Mouse (Mus musculus) hindbrain, embryonic 11.5 days (tissue): ENCODE results near the gene Nae1. TPM values are rescaled to one million over a fixed set of nuclear protein-coding genes. Genes with fewer than 3 reads are reported as not detected.
"Not testable (repeated sequence)": the region's sequence is repeated elsewhere in the genome, so short reads cannot be mapped to it uniquely, and the experiment has no call there.

Experiments
- ATAC-seq: fragments of 200-750 bp; cut with Nextera tagmentation; 2 replicates; pipeline ENCODE4 v1.8.0; 2017; ENCODE audit warnings: mild to moderate bottlenecking, moderate TSS enrichment, moderate library complexity; ENCODE audit not compliant: low FRiP score
- DNase-seq: peaks from one replicate; pipeline ENCODE4 v3.0.0-alpha.2; 2015; ENCODE audit warnings: low spot score
- H3K27ac ChIP-seq: fragments of 300-500 bp; sonication (generic); 2 replicates; pipeline ENCODE4 v1.5.1; 2014; ENCODE audit warnings: mild to moderate bottlenecking, low read depth, low read length
- H3K27me3 ChIP-seq: fragments of 300-500 bp; sonication (generic); 2 replicates; pipeline ENCODE4 v1.6.1; 2014; ENCODE audit warnings: mild to moderate bottlenecking, low read length, moderate library complexity, mixed read lengths; ENCODE audit not compliant: control insufficient read depth, insufficient read depth
- H3K36me3 ChIP-seq: fragments of 300-500 bp; sonication (generic); 2 replicates; pipeline ENCODE4 v1.6.1; 2014; ENCODE audit warnings: mild to moderate bottlenecking, low read length, moderate library complexity, mixed read lengths; ENCODE audit not compliant: control insufficient read depth, insufficient read depth
- H3K4me1 ChIP-seq: fragments of 300-500 bp; sonication (generic); replicated peaks from 2 replicates; pipeline ENCODE4 v1.6.1; 2014; ENCODE audit warnings: low read length, mixed read lengths; ENCODE audit not compliant: control insufficient read depth, insufficient read depth
- H3K4me2 ChIP-seq: fragments of 300-500 bp; sonication (generic); replicated peaks from 2 replicates; pipeline ENCODE4 v1.6.1; 2014; ENCODE audit warnings: mild to moderate bottlenecking, low read depth, low read length
- H3K4me3 ChIP-seq: fragments of 300-500 bp; sonication (generic); 2 replicates; pipeline ENCODE4 v1.5.1; 2014; ENCODE audit warnings: low read depth, low read length
- H3K9ac ChIP-seq: fragments of 300-500 bp; sonication (generic); 2 replicates; pipeline ENCODE4 v1.6.1; 2014; ENCODE audit warnings: low read depth, low read length
- H3K9me3 ChIP-seq: fragments of 300-500 bp; sonication (generic); 2 replicates; pipeline ENCODE4 v1.6.1; 2016; ENCODE audit warnings: low read length; ENCODE audit not compliant: control insufficient read depth
- WGBS: fragments of 180-500 bp; shearing (Covaris S2); extraction: QIAGEN DNeasy Blood & Tissue Kit; methylation state at CpG from one replicate; pipeline ENCODE4 v1.1.7; 2014; 5-methylcytosine and 5-hydroxymethylcytosine counted together
- polyA plus RNA-seq: library from polyadenylated mRNA; unstranded; fragments of >200 nt; fragmentation: Nextera tagmentation; extraction: Ambion mirVana; gene quantifications from 2 replicates; pipeline ENCODE4 v1.2.1, GENCODE M21; 2014

Nae1 gene
- 140 TPM in 2 replicates for polyA plus RNA-seq

DNA sequence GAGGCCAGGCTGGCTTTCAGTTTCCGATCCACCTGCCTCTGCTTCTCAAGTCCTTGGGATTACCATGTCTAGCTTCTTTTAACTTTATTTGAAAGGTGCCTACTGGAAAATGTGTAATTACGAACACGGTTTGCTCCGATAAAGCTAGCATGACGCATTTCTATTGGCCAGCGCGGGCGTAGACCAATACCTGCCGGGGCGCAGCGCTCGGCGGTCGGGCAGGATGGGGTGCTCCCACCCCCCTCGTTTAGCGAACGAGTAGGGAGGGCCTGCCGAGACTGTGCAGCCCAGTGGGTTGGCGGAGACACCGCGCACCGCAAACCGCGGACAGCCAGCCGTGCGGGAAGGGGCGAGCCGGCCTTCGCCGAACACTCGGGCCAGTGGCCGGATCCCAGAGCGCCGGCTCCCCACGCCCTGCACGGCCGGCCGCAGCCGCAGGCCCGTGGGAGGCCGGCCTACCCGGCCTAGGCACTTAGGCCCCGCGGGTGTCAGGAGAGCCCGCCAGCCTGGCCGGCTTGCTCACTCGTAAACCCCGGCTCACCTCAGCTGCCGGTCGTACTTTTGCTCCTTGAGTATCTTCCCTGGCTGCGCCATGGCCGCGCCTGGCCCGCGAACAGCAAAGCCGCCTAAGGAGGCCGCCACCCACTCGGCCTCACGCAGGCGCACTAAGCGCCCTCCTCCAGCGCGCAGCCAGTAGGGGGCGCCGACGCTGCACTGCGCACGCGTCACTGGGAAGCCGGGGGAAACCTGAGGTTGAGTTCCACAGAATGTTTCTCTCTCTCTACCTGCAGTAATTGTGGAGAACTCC is at the start of gene Nae1, which contains the start of gene Car7:
Gene Nae1 (minus strand): TSS at position 667 of the 808 bp plus-strand sequence.
Gene Car7 (plus strand): TSS at position 719 of the 808 bp plus-strand sequence.
- under 1% methylated on average over 62 of the region's 70 CpGs for WGBS
- peak within 1 kb of the TSS; percentile 91 for H3K4me3 ChIP-seq
- no peaks in the 10 kb centered on the region for H3K9me3 ChIP-seq
- H3K27ac ChIP-seq = peak within 1 kb of the TSS; percentile 70
- H3K4me2 ChIP-seq = peak within 1 kb of the TSS; percentile 54
- H3K9ac ChIP-seq = peak within 1 kb of the TSS; percentile 96
- H3K27me3 ChIP-seq = peaks cover 2% of the 10 kb centered on the region
- no peaks in the 10 kb centered on the region for H3K36me3 ChIP-seq
- 0 out of 2 replicates have a peak, but pooled peaks cover 4% of the 10 kb centered on the region for H3K4me1 ChIP-seq
- ATAC-seq (peak; percentile 96), DNase-seq (peak; percentile 99)

DNA sequence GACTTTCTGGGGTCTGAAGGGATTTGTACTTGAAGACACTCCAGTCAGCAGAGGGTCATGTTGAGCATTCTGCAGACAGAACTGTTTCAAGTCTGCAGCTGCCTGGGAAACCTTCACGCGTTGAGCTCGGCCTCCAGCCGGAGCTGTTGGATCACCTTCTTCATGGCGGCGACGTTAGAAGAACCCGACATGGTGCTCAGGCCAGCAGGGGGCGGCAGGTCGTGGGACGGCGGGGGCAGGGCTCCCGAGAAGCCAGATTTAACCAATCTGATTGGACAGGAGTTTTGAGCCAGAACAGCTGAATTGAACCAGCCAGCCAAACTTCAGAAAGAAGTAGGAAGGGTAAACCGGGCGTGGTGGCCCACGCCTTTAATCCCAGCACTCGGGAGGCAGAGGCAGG is 43.2 kb upstream of the Nae1 start:
- not testable (repeated sequence) for ATAC-seq, H3K9ac ChIP-seq, H3K4me1 ChIP-seq, DNase-seq, H3K27me3 ChIP-seq, H3K36me3 ChIP-seq, H3K27ac ChIP-seq, H3K9me3 ChIP-seq, H3K4me2 ChIP-seq, H3K4me3 ChIP-seq
- WGBS = 79% methylated on average over 17 of the region's 17 CpGs

DNA sequence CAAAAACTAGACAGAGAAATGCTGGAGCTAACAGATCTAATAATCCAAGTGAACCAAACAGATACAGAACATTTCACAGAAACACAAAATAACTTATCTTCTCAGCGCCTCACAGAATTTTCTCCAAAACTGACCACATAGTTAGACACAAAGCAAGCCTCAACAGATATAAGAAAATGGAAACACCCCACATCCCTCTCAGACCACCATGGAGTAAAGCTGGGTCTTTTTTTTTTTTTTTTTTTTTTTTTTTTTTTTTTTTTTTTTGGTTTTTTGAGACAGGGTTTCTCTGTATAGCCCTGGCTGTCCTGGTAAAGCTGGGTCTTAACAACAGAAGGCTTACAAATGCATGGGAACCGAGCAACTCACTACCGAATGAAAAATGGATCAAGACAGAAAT is 42.4 kb upstream of the Nae1 start:
- Histone ChIP-seq H3K27me3 (no peaks in the 10 kb centered on the region), H3K9ac (no peak overlapping the region), H3K27ac (no peak overlapping the region), H3K9me3 (no peaks in the 10 kb centered on the region), H3K4me1 (no peaks in the 10 kb centered on the region), H3K4me3 (no peak overlapping the region), H3K36me3 (no peaks in the 10 kb centered on the region), H3K4me2 (no peak overlapping the region)
- no peak for DNase-seq
- no peak for ATAC-seq
- WGBS = 96% methylated on average over 3 of the region's 3 CpGs

DNA sequence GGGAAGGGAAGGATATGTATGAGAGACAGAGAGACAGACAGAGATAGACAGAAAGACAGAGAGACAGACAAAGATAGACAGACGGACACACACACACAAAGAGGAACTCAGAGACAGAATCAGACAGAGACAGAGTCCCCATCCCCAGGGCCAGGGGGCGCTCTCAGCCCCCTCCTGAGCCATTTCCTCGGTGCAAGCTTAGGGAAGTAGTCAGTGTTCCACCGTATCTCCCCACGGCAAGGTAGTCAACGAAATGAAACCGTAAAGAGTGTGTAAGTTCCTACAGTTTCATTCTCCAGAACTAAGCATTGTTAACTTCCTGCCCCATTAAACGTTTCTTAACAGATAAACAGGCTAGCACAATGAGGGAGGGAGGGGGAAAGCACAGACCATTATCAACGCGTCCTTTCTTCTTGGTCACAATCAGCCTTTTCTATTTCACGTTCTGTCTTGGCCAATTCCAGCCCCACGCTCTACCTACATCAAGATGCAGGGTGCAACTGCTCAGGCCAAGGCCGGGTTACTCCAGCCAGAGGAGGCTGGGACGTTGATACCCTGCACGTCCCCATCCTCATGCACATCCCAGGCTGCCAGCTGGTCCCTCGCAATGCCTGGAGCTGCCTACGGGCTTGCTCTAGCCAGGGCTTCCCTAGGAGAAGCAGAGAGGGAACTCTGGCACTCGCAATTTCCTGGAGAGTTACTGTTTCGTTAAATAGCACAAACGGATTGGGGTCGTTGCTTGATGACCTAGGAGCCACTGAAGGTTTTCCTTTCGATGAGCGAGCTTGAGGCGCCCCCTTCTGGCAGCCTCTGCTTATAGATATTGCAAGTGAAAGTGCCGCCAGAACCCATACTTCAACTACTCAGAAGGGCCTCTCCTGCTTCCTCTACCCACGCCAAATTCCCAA is 36.3 kb upstream of the Nae1 start:
- Histone ChIP-seq H3K4me1 (no peaks in the 10 kb centered on the region), H3K9me3 (no peaks in the 10 kb centered on the region), H3K27me3 (no peaks in the 10 kb centered on the region), H3K27ac (no peak overlapping the region), H3K4me2 (peak overlapping the region; percentile 42), H3K4me3 (peak overlapping the region; percentile 25), H3K9ac (peak overlapping the region; percentile 13; the same call in 1 of the 2 replicates), H3K36me3 (no peaks in the 10 kb centered on the region)
- DNase-seq (peak; percentile 94), ATAC-seq (peak; percentile 78)
- WGBS = 7% methylated on average over 26 of the region's 26 CpGs

DNA sequence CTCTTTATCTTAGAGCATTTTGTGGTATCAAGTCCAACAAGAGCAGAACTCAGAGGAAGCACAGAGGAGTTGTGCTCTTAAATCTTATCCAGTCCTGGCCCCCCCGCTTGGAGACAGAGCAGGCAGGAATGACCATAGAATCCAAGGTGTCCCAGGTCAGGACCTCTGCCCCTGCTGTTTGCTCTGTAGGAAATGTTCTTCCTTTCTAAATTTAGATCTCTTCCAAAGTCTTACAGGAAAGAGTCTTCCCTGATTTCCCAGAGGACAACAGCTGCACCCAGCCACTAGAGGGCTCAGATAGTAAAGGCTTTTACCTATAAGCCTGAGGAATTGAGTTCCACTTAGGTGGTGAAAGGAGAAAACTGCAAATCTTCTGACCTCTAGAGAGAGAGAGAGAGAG is 35.1 kb upstream of the Nae1 start:
- no peak overlapping the region for H3K4me2 ChIP-seq
- DNase-seq = peak; percentile 27
- no peak overlapping the region for H3K4me3 ChIP-seq
- no peak overlapping the region for H3K9ac ChIP-seq
- no peaks in the 10 kb centered on the region for H3K36me3 ChIP-seq
- H3K27ac ChIP-seq = no peak overlapping the region
- H3K27me3 ChIP-seq = no peaks in the 10 kb centered on the region
- WGBS = 52% methylated on average over 1 of the region's 1 CpGs
- no peaks in the 10 kb centered on the region for H3K4me1 ChIP-seq
- no peak for ATAC-seq
- H3K9me3 ChIP-seq = no peaks in the 10 kb centered on the region

DNA sequence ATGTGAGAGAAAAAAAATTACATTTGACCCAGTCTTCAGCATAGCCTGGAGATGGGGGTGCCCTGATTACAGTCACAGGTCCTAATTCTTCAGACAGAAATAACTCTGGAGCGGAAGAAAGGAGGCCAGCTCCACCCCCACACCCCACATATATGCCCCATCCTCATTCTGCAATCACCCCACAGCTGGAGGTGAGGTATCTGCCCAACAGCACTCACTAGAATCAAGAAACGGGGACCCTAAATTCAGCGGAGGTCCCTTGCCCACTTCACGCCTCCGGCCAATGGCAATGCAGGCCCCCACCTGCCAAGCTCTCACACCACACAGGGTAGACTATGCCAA is 31.0 kb upstream of the Nae1 start:
- Histone ChIP-seq H3K9me3 (no peaks in the 10 kb centered on the region), H3K4me2 (no peak overlapping the region), H3K9ac (no peak overlapping the region), H3K36me3 (no peaks in the 10 kb centered on the region), H3K27me3 (no peaks in the 10 kb centered on the region), H3K4me1 (no peaks in the 10 kb centered on the region), H3K27ac (no peak overlapping the region), H3K4me3 (no peak overlapping the region)
- no peak for DNase-seq
- ATAC-seq = peak; percentile 20; the same call in 1 of the 2 replicates
- WGBS = 91% methylated on average over 5 of the region's 5 CpGs

DNA sequence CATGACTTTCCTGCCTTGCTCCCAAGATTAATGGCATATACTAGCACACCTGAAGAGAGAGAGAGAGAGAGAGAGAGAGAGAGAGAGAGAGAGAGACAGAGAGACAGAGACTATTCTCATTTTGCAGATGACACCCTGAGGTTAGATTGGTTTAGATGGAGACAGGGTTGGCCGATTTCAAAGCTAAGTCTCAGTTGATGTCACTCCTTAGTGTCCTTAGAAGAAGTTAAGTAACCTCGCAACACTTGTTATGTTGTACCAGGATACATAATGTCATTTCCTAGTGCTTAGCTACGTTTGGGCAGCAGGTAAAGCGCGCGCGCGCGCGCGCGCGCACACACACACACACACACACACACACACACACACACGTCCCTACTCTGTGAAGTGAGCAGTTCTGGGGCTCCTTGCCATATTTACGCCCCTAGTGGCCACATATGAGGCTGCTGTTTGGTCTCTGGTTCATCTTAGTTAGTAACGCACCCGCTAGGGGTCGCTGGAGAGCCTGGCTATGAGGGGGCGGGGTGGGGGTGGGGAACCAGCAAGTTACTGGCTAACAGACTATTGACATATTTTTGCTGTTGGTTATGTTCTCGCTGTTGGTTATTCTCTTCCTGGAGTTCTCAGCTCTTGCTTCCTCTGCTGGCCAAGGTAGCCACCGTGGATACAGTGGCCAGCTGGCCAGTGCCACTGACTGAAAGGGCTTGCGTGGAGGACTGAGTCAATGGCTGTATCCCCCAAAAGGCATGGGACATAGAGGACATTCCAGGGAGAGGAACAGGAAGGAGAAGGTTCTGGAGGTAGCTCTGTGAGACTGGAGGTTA is 30.4 kb upstream of the Nae1 start:
- Histone ChIP-seq H3K27me3 (no peaks in the 10 kb centered on the region), H3K27ac (no peak overlapping the region), H3K4me3 (no peak overlapping the region), H3K4me1 (no peaks in the 10 kb centered on the region), H3K9ac (no peak overlapping the region), H3K9me3 (no peaks in the 10 kb centered on the region), H3K4me2 (no peak overlapping the region), H3K36me3 (no peaks in the 10 kb centered on the region)
- WGBS = 19% methylated on average over 22 of the region's 22 CpGs
- ATAC-seq = peak; percentile 88
- DNase-seq = peak; percentile 93

DNA sequence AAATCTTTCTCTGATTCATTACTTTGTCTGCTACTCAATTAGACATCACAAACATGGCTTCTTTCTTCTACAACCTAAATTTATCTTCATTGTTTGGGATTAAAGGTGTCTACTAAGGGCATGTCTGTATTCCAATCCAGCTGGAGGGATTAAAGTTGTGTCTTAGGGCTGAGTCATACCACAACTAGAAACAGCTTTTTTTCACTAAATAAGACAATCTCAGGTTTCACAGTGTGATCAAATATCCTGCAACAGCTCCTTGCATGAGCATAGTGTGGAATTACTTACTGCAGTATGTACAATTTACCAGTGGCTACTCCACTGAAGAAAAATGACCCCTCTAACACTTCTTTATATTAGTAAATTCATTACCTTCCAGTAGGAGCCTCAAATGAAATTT is 26.3 kb upstream of the Nae1 start:
- Histone ChIP-seq H3K4me1 (no peaks in the 10 kb centered on the region), H3K4me2 (no peak overlapping the region), H3K36me3 (no peaks in the 10 kb centered on the region), H3K9me3 (no peaks in the 10 kb centered on the region), H3K27ac (no peak overlapping the region), H3K4me3 (no peak overlapping the region), H3K27me3 (no peaks in the 10 kb centered on the region), H3K9ac (no peak overlapping the region)
- DNase-seq (no peak), ATAC-seq (no peak)
